Mouse (Mus musculus) lung, adult 2 months (tissue): ENCODE measurements around the gene Rasl11a.

Experiments used
- CTCF ChIP-seq: fragments of 200-500 bp; IDR thresholded peaks from 2 replicates; pipeline ENCODE4 v1.5.1; 2011; ENCODE audit warnings: mild to moderate bottlenecking, low read length, control low read depth; ENCODE audit not compliant: insufficient read depth
- POLR2A ChIP-seq: fragments of 200-500 bp; IDR thresholded peaks from 2 replicates; pipeline ENCODE4 v1.6.1; 2011; ENCODE audit warnings: low read depth, mild to moderate bottlenecking, control low read depth, low read length, borderline replicate concordance; ENCODE audit errors: extremely low read depth

DNA sequence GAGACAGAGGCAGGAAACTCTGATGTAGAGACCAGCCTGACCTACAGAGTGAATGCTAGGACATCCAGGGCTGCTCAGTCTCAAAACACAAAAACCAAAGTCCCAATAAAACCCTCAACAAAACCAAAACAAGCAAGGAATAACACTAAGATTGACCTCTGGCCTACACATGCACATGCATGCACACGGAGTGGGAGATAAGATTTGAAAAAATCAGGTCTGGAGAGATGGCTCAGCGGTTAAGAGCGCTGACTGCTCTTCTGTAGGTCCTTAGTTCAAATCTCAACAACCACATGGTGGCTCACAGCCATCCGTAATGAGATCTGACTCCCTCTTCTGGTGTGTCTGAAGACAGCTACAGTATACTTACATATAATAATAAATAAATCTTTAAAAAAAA lies 4.4 kb upstream of the Rasl11a start:
- TF ChIP-seq CTCF (no peak), POLR2A (no peak)
